Mouse (Mus musculus): ENCODE measurements around the gene Gper1.

DNA sequence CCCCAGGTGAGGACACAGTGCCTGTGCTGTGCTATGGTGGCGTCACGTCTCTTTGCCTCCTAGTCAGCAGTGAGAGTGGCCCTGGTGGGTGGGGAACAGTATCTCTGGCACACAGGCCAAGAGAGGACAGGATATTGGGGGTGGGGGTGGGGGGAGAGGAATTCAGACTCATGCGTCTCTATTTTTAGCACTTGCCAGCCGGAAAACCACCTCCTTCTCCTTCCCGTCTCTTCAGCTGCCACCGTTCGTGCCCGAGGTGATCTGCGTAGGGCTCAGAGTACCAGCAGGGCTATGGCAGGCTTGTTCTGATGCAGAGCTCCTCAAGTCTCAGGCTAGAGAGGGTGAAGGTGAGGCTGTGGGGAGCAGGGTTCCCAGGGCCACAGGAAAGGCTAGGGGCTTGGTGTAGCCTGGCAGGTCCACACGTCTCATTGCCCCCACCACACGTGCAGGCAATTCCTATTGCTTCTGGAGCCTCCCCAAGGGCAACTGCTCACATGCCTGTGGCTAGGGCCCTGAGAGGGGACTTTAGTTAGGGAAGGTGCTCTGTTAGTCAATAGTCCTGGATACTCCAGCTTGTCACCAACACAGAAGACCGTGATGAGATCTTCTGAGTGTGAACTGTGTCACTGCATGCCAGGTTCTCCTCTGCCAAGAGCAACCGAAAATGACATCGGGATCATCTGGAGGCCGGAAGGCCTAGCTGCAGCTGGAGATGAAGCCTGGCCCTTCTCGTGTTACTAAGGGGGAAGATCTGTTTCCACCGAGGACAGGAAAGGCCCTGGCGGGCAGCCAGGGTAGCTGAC is 45.3 kb upstream of the Gper1 start, which contains the start of gene Gpr146:
- TF ChIP-seq POLR2A (IDR thresholded peaks at IDR 0.05; ENCODE audit: low read depth, low read length) (no peak), CTCF (IDR thresholded peaks at IDR 0.05; ENCODE audit: extremely low read depth, insufficient read depth, insufficient read length, insufficient replicate concordance) (no peak)
